Mouse (Mus musculus) lung, embryonic 14.5 days (tissue): ENCODE data around the gene Mxd1. TPM values are rescaled to one million over a fixed set of nuclear protein-coding genes. Genes with fewer than 3 reads are reported as not detected.
A peak's percentile ranks its signal among the peaks of the same experiment; 100 is the strongest.

Experiments used
- ATAC-seq: fragments of 200-750 bp; cut with Nextera tagmentation; 2 replicates; pipeline ENCODE4 v1.8.0; 2017; ENCODE audit warnings: mild to moderate bottlenecking, moderate TSS enrichment, moderate library complexity; ENCODE audit not compliant: insufficient read depth
- DNase-seq: peaks from one replicate; pipeline ENCODE4 v3.0.0-alpha.2; 2015
- H3K27ac ChIP-seq: fragments of 300-500 bp; sonication (generic); 2 replicates; pipeline ENCODE4 v1.5.1; 2014; ENCODE audit warnings: low read depth, mild to moderate bottlenecking, moderate library complexity
- H3K27me3 ChIP-seq: fragments of 300-500 bp; sonication (generic); 2 replicates; pipeline ENCODE4 v1.6.1; 2014; ENCODE audit warnings: low read length, control low read depth; ENCODE audit not compliant: insufficient read depth
- H3K36me3 ChIP-seq: fragments of 300-500 bp; sonication (generic); 2 replicates; pipeline ENCODE4 v1.6.1; 2014; ENCODE audit warnings: control low read depth; ENCODE audit not compliant: insufficient read depth
- H3K4me1 ChIP-seq: fragments of 300-500 bp; sonication (generic); 2 replicates; pipeline ENCODE4 v1.6.1; 2014; ENCODE audit warnings: antibody characterized with exemption, control low read depth; ENCODE audit not compliant: insufficient read depth
- H3K4me2 ChIP-seq: fragments of 300-500 bp; sonication (generic); 2 replicates; pipeline ENCODE4 v1.6.1; 2014; ENCODE audit warnings: mild to moderate bottlenecking
- H3K4me3 ChIP-seq: fragments of 300-500 bp; sonication (generic); 2 replicates; pipeline ENCODE4 v1.5.1; 2014; ENCODE audit warnings: low read depth, low read length
- H3K9ac ChIP-seq: fragments of 300-500 bp; sonication (generic); 2 replicates; pipeline ENCODE4 v1.6.1; 2014
- H3K9me3 ChIP-seq: fragments of 300-500 bp; sonication (generic); 2 replicates; pipeline ENCODE4 v1.6.1; 2016; ENCODE audit warnings: low read depth, low read length, control low read depth
- CTCF ChIP-seq: IDR thresholded peaks from 2 replicates; pipeline ENCODE4 v1.5.1; 2016; ENCODE audit warnings: antibody characterized with exemption, low read depth
- WGBS: fragments of 180-500 bp; shearing (Covaris S2); extraction: QIAGEN DNeasy Blood & Tissue Kit; methylation state at CpG from one replicate; pipeline ENCODE4 v1.1.7; 2014; 5-methylcytosine and 5-hydroxymethylcytosine counted together
- polyA plus RNA-seq: library from polyadenylated mRNA; unstranded; fragments of >200 nt; fragmentation: Nextera tagmentation; extraction: Ambion mirVana; gene quantifications from 2 replicates; pipeline ENCODE4 v1.2.1, GENCODE M21; 2014

Mxd1 gene
- polyA plus RNA-seq, 1 experiment from 2014 or later: 11.3 TPM

DNA sequence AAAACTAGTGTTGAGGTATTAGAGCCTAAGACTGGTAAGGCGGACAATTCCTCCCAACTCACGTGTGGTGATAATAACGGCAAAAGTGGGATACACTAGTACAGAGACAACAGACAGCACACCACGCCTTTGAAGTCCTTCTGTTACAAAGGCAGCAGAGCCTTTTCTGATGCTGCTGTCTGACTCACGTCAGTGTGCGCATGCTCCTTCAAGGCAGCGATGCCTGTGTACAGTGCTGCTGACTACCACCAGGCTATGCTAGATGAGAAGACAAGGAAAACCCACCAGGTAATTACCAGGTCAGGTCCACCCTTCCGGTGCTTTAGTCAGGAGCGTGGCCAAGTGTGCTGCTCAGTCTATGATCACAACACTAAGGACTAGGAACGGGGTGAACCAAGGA lies 1.9 kb downstream of the Mxd1 start:
- TF ChIP-seq CTCF: no peak
- H3K9ac ChIP-seq: no peak overlapping the region
- DNase-seq: no peak
- no peak overlapping the region for H3K27ac ChIP-seq
- WGBS: 89% methylated on average over 10 of the region's 10 CpGs
- peak overlapping the region; percentile 91; the same call in 1 of the 2 replicates for H3K4me3 ChIP-seq
- H3K4me1 ChIP-seq: no peaks in the 10 kb centered on the region
- H3K9me3 ChIP-seq: no peaks in the 10 kb centered on the region
- H3K36me3 ChIP-seq: peaks cover 26% of the 10 kb centered on the region
- H3K4me2 ChIP-seq: peak overlapping the region; percentile 7; the same call in 1 of the 2 replicates
- H3K27me3 ChIP-seq: no peaks in the 10 kb centered on the region
- no peak for ATAC-seq

DNA sequence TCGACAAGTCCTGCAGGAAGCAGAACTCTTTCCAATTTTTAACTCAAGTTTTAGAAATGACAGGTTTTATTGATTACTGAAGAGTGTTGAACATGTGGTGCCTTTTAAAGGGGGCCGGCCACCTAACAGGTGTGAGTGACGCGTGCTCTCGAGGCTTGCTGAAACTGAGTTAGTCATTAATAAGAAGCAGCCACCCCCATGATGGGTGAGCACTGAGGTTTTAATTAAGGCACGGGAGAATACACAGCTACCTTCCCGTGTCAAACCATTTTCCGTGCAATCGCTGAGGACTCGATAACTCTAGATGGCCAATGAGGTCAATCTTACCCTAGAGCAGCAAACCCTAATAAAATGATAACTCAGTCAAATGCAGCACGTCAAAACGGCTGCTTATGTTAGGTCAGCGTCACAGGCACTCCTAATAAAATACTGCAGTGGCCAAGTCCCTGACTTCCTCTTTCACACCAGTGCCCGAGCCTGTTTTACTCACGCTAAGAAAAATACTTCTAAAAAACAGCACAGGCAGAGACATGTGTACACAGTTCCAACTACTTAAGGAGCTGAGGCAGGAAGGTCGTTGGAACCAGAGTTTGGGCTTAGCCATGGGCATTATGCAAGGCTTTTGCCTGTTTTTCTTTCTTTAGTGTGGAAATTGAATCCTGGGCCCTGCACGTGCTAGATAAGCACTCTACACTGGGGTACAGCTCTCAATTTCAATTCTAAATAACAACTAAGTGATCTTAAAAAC lies 3.2 kb downstream of the Mxd1 start:
- no peak overlapping the region for H3K9ac ChIP-seq
- H3K4me2 ChIP-seq: no peak overlapping the region
- H3K27ac ChIP-seq: no peak overlapping the region
- no peaks in the 10 kb centered on the region for H3K9me3 ChIP-seq
- no peaks in the 10 kb centered on the region for H3K4me1 ChIP-seq
- TF ChIP-seq CTCF: no peak
- WGBS: 68% methylated on average over 17 of the region's 17 CpGs
- DNase-seq (no peak), ATAC-seq (no peak)
- no peaks in the 10 kb centered on the region for H3K27me3 ChIP-seq
- peaks cover 32% of the 10 kb centered on the region; the same call in 1 of the 2 replicates for H3K36me3 ChIP-seq
- no peak overlapping the region for H3K4me3 ChIP-seq

DNA sequence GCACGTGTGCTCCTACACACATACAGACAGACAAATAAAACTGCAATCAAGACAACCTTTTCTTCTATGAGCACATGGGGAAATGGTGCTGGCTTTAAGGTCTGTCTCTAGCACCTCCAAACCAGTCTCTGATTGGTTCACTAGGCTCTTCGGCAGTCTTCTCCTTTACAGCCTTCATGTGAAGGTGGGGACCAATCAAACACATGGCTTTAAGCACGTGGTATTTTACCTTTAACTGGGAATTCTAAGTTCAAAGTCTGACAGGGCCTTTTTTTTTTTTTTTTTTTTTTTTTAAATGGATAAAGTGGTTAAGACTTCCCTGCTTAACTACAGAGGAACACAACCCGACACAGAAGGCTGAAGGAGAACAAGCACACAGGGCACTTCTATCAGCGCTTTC lies 3.9 kb downstream of the Mxd1 start:
- no peak overlapping the region for H3K27ac ChIP-seq
- no peaks in the 10 kb centered on the region for H3K4me1 ChIP-seq
- ATAC-seq: no peak
- peaks cover 37% of the 10 kb centered on the region; the same call in 1 of the 2 replicates for H3K36me3 ChIP-seq
- H3K9me3 ChIP-seq: no peaks in the 10 kb centered on the region
- H3K9ac ChIP-seq: no peak overlapping the region
- no peak overlapping the region for H3K4me3 ChIP-seq
- no peak for DNase-seq
- TF ChIP-seq CTCF: no peak
- 74% methylated on average over 5 of the region's 5 CpGs for WGBS
- H3K4me2 ChIP-seq: no peak overlapping the region
- no peaks in the 10 kb centered on the region for H3K27me3 ChIP-seq

DNA sequence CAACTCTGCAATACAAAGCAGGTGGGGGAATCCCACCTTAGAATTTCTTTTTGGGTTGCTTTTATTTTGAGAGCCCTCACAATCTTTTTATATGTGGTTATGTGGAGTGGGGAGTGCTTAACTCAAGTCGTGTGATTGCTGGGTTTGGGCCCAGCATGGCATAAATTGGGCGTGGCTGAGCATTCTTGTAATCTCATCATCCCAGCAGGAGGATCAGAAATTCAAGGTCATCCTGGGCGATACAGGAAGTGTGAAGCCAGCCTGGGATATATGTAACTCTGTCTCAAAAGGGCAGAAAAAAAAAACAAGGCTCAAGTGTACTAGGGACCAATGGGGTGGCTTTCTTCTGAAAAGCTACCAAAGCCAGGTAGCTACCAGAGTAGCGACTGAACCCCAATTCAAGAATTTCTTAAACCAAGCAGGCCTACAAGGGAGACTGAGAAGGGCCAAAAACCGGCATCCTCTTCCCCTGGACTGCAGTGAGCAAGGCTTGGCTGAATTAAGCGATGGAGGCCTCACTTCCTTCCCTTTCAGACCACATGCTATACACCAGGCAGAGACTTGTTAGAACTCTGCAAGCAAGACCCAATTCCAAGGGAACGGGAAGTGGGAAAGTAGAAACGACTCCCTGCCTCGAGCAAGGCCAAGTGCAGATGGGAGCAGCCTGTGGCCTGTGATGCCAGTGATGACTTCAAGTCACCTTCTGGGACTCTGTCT lies 8.6 kb downstream of the Mxd1 start:
- Histone ChIP-seq H3K4me3 (no peak overlapping the region), H3K4me1 (no peaks in the 10 kb centered on the region), H3K4me2 (no peak overlapping the region), H3K27me3 (no peaks in the 10 kb centered on the region), H3K36me3 (peaks cover 66% of the 10 kb centered on the region), H3K9ac (no peak overlapping the region), H3K9me3 (no peaks in the 10 kb centered on the region), H3K27ac (no peak overlapping the region)
- 70% methylated on average over 9 of the region's 9 CpGs for WGBS
- DNase-seq: no peak
- TF ChIP-seq CTCF: no peak
- no peak for ATAC-seq

DNA sequence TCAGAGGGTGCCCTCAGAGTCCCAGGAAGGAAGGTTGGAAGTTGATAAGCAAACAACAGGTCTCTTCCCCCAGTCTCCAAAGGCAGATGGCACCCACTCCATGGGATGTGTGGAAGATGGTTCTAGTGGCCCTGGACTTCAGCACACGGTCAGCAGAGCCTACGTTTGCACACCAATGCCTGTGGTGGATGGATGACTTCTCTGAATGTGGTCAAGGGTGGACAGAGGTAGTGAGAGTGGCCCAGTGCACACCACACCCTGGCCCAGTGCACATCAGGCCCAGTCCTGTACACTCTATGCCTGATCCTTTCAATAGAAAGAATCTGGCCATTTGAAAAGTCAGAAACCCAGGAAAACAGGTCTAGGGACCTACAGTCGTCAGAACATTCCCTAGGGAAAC lies 10.5 kb downstream of the Mxd1 start:
- H3K9me3 ChIP-seq: no peaks in the 10 kb centered on the region
- TF ChIP-seq CTCF: no peak
- no peak overlapping the region for H3K9ac ChIP-seq
- no peaks in the 10 kb centered on the region for H3K27me3 ChIP-seq
- H3K4me3 ChIP-seq: no peak overlapping the region
- DNase-seq (no peak), ATAC-seq (no peak)
- no peak overlapping the region for H3K4me2 ChIP-seq
- H3K27ac ChIP-seq: no peak overlapping the region
- 87% methylated on average over 3 of the region's 3 CpGs for WGBS
- peaks cover 67% of the 10 kb centered on the region for H3K36me3 ChIP-seq
- H3K4me1 ChIP-seq: no peaks in the 10 kb centered on the region

DNA sequence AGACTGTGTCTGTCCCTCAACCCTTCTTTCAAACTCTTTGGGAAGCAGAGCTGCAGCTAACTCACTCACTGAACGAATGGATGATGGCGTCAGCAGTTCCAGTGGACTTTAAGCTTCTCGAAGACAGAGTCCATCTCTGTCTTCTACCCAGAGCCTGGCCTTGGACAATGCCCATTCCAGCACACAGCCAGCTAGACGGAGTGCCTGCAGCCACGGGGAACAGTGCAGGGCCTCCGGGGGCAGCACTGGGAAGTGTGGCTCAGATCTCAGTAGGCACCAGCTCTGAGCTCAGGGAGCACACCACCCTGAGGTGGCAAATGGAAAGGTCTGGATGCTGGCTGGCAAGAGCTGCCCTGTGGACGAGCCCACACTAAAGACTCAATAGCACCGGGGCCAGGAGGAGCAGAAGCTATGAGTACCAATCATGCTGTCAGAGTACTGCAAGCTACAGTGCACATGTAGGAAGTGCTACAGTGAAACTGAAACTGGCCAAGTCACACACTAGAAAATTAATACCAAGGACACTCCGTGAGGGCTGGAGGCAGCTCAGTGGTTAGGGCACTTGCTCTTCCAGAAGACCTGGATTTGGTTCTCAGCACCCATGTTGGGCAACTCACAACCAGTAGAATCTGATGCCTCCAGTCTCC lies 14.6 kb downstream of the Mxd1 start:
- ATAC-seq (no peak), DNase-seq (no peak)
- H3K36me3 ChIP-seq: peaks cover 61% of the 10 kb centered on the region
- no peak overlapping the region for H3K4me2 ChIP-seq
- H3K27ac ChIP-seq: no peak overlapping the region
- H3K27me3 ChIP-seq: no peaks in the 10 kb centered on the region
- H3K9ac ChIP-seq: no peak overlapping the region
- no peaks in the 10 kb centered on the region for H3K4me1 ChIP-seq
- 72% methylated on average over 9 of the region's 9 CpGs for WGBS
- TF ChIP-seq CTCF: peak; percentile 14; the same call in 1 of the 2 replicates
- H3K9me3 ChIP-seq: no peaks in the 10 kb centered on the region
- H3K4me3 ChIP-seq: no peak overlapping the region

DNA sequence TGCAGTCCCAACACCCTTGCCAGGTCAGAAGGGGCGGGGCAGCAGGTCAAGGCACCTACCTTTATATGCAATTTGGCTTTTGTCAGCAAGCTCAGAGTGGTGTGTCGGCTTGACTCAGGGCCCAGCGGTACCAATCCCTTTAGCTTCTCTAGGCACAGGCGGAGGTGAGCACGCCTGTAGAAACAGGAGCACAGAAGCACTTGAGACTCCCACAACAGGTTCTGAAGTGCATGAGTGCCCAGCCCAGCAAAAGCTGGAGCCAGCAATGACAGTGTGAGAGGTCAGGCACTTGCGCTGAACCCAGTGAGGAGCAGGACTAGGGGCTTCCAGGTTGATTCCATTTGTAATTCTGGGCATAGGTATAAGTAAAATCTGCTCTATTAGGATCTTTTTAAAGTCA lies 15.9 kb downstream of the Mxd1 start:
- Histone ChIP-seq H3K4me3 (no peak overlapping the region), H3K4me2 (no peak overlapping the region), H3K4me1 (no peaks in the 10 kb centered on the region), H3K27ac (no peak overlapping the region), H3K9me3 (no peaks in the 10 kb centered on the region), H3K36me3 (peaks cover 52% of the 10 kb centered on the region), H3K27me3 (no peaks in the 10 kb centered on the region), H3K9ac (no peak overlapping the region)
- WGBS: 76% methylated on average over 6 of the region's 6 CpGs
- no peak for TF ChIP-seq CTCF
- DNase-seq (no peak), ATAC-seq (no peak)
